ENCODE assay signal across 9 mouse cellular contexts in the genomic region with DNA sequence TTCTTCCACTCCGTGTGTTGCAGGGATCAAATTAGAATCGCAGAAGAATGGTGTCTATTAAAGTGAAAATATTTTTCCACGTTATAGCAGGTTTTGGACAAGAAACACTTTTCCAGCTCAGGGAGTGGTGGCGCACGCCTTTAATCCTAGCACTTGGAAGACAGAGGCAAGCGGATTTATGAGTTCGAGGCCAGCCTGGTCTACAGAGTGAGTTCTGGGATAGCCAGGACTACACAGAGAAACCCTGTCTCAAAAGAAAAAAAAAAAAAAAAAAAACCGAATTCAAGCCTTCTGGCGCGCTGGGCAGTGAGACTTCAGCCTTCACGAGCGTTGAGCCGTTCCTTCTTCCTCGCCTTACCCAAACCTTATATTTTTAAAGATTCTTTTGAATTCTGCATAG. TPM values are rescaled to one million over a fixed set of nuclear protein-coding genes. Genes with fewer than 3 reads are reported as not detected.
A peak's percentile ranks its signal among the peaks of the same experiment; 100 is the strongest.
DNase-seq lines count a peak whose midpoint lies in the region; ATAC-seq and TF ChIP-seq lines count a peak whose summit lies in the region.
"Had no signal": no experiment of that assay in that cellular context is flagged by ENCODE, and none has a peak within 500 bp of the region (broad histone marks: within the 10 kb centered on the region; RNA-seq: fewer than 3 reads in every experiment).

No protein-coding gene starts in this region.

- no peaks in the 10 kb centered on the region for H3K36me3 ChIP-seq in heart, embryonic 16.5 days (ENCODE audit: control insufficient read depth, insufficient read depth)
- no peaks in the 10 kb centered on the region for H3K36me3 ChIP-seq in heart, adult 2 months (ENCODE audit: control insufficient read depth, insufficient read depth, low read length)
- no peaks in the 10 kb centered on the region for H3K36me3 ChIP-seq in embryonic facial prominence, embryonic 10.5 days (replicated peaks)
- H3K36me3 ChIP-seq in intestine, postnatal 0 days (ENCODE audit: control insufficient read depth, insufficient read depth), result no peaks in the 10 kb centered on the region
- H3K36me3 ChIP-seq in neural tube, embryonic 12.5 days, result no peaks in the 10 kb centered on the region

- no peak for TF ChIP-seq POLR2A in heart, adult 2 months (IDR thresholded peaks at IDR 0.05; ENCODE audit: insufficient read depth, low read depth, low read length)

- no peak overlapping the region for H3K27ac ChIP-seq in heart, embryonic 16.5 days (ENCODE audit: low read length)
- H3K27ac ChIP-seq in heart, adult 2 months, result no peak overlapping the region
- no peak overlapping the region; the same call in 1 of the 2 replicates for H3K27ac ChIP-seq in embryonic facial prominence, embryonic 10.5 days (replicated peaks)
- no peak overlapping the region for H3K27ac ChIP-seq in intestine, postnatal 0 days (ENCODE audit: low read depth, low read length)
- no peak overlapping the region for H3K27ac ChIP-seq in neural tube, embryonic 12.5 days

- no peak for TF ChIP-seq EP300 in heart, adult 2 months (IDR thresholded peaks at IDR 0.05; ENCODE audit: insufficient read depth, low read depth, low read length)

- ATAC-seq in heart, embryonic 16.5 days (replicated peaks; ENCODE audit: extremely low read depth, insufficient read depth, low FRiP score), result no peak
- ATAC-seq in intestine, postnatal 0 days, result no peak
- no peak for ATAC-seq in neural tube, embryonic 12.5 days (ENCODE audit: low FRiP score, low read depth)
- ATAC-seq: Patski had no signal

- no peak for DNase-seq in heart, adult 2 months
- DNase-seq in embryonic facial prominence, embryonic 10.5 days (ENCODE audit: low spot score), result peak; percentile 67
- no peak for DNase-seq in cerebellum, postnatal 36 days
- no peak for DNase-seq in cerebellum, adult 9-10 months
- DNase-seq in ovary, postnatal 36 days (ENCODE audit: low spot score), result no peak

- peaks cover 7% of the 10 kb centered on the region for H3K4me1 ChIP-seq in heart, embryonic 16.5 days (ENCODE audit: control insufficient read depth, insufficient read depth, low read length)
- no peaks in the 10 kb centered on the region; the same call in 1 of the 2 replicates for H3K4me1 ChIP-seq in heart, adult 2 months (ENCODE audit: control insufficient read depth, insufficient read depth, low read length)
- H3K4me1 ChIP-seq in embryonic facial prominence, embryonic 10.5 days, result peaks cover 20% of the 10 kb centered on the region
- H3K4me1 ChIP-seq in intestine, postnatal 0 days (replicated peaks; ENCODE audit: control insufficient read depth, insufficient read depth, low read length), result peaks cover 5% of the 10 kb centered on the region; the same call in 1 of the 2 replicates
- no peaks in the 10 kb centered on the region for H3K4me1 ChIP-seq in neural tube, embryonic 12.5 days

- no peaks in the 10 kb centered on the region for H3K9me3 ChIP-seq in heart, embryonic 16.5 days (replicated peaks; ENCODE audit: control insufficient read depth, low read length)
- H3K9me3 ChIP-seq in embryonic facial prominence, embryonic 10.5 days, result no peaks in the 10 kb centered on the region
- H3K9me3 ChIP-seq in intestine, postnatal 0 days (ENCODE audit: control insufficient read depth), result no peaks in the 10 kb centered on the region
- H3K9me3 ChIP-seq in neural tube, embryonic 12.5 days, result no peaks in the 10 kb centered on the region

- H3K9ac ChIP-seq in heart, embryonic 16.5 days (ENCODE audit: low read length), result no peak overlapping the region
- no peak overlapping the region for H3K9ac ChIP-seq in heart, adult 2 months (ENCODE audit: low read depth, low read length)
- H3K9ac ChIP-seq in intestine, postnatal 0 days (ENCODE audit: low read depth, low read length), result no peak overlapping the region
- H3K9ac ChIP-seq in neural tube, embryonic 12.5 days, result no peak overlapping the region

- peak overlapping the region; percentile 77 for H3K4me2 ChIP-seq in heart, embryonic 16.5 days (ENCODE audit: low read depth, low read length)
- peak overlapping the region; percentile 87 for H3K4me2 ChIP-seq in intestine, postnatal 0 days (replicated peaks; ENCODE audit: low read depth)
- peak overlapping the region; percentile 55 for H3K4me2 ChIP-seq in neural tube, embryonic 12.5 days (replicated peaks)

- H3K4me3 ChIP-seq in heart, embryonic 16.5 days (ENCODE audit: low read length), result peak overlapping the region; percentile 62
- no peak overlapping the region; the same call in 1 of the 2 replicates for H3K4me3 ChIP-seq in heart, adult 2 months
- peak overlapping the region; percentile 78 for H3K4me3 ChIP-seq in embryonic facial prominence, embryonic 10.5 days
- peak overlapping the region; percentile 61 for H3K4me3 ChIP-seq in intestine, postnatal 0 days (ENCODE audit: low read depth, low read length)
- peak overlapping the region; percentile 26 for H3K4me3 ChIP-seq in neural tube, embryonic 12.5 days

- no peak for TF ChIP-seq CTCF in heart, adult 2 months (IDR thresholded peaks at IDR 0.05)
- no peak for TF ChIP-seq CTCF in intestine, postnatal 0 days (IDR thresholded peaks at IDR 0.05; ENCODE audit: low read depth)

- intact Hi-C loops in heart, adult 2 months (cut with DNase I), result no loop called here

- 30% methylated on average over 14 of the region's 14 CpGs for WGBS in heart, embryonic 16.5 days
- 69% methylated on average over 14 of the region's 14 CpGs for WGBS in heart, adult 2 months
- 6% methylated on average over 14 of the region's 14 CpGs for WGBS in embryonic facial prominence, embryonic 10.5 days
- 14% methylated on average over 14 of the region's 14 CpGs for WGBS in intestine, postnatal 0 days
- 9% methylated on average over 14 of the region's 14 CpGs for WGBS in neural tube, embryonic 12.5 days

- no peaks in the 10 kb centered on the region for H3K27me3 ChIP-seq in heart, embryonic 16.5 days (ENCODE audit: control insufficient read depth, insufficient read depth, low read length)
- no peaks in the 10 kb centered on the region for H3K27me3 ChIP-seq in heart, adult 2 months (ENCODE audit: control insufficient read depth, insufficient read depth, low read length)
- H3K27me3 ChIP-seq in embryonic facial prominence, embryonic 10.5 days (replicated peaks; ENCODE audit: low read depth, poor library complexity, severe bottlenecking), result 0 out of 2 replicates have a peak, but pooled peaks cover 4% of the 10 kb centered on the region
- H3K27me3 ChIP-seq in intestine, postnatal 0 days (replicated peaks; ENCODE audit: control insufficient read depth, insufficient read depth, low read length), result no peaks in the 10 kb centered on the region
- peaks cover 5% of the 10 kb centered on the region; the same call in 1 of the 2 replicates for H3K27me3 ChIP-seq in neural tube, embryonic 12.5 days (replicated peaks)
- H3K27me3 ChIP-seq: Patski had no signal

- no peaks in the 10 kb centered on the region for H3K79me2 ChIP-seq in heart, adult 2 months (replicated peaks; ENCODE audit: control insufficient read depth, insufficient read depth, low read length)

RNA-seq across cellular contexts. Expression of gene Elf2, which starts 17.2 kb away (rescaled TPM):
- polyA plus RNA-seq in heart, embryonic 16.5 days (2015; fragmentation: Nextera tagmentation; extraction: Ambion mirVana), result 53.4 and 61.9 TPM in 2 replicates
- total RNA-seq in heart, adult 2 months (2021), result 10 to 100 TPM; 55.7 to 56.9 TPM
- polyA plus RNA-seq in heart, adult 2 months (2012; rRNA removed), result 25.6 and 38.1 TPM in 2 replicates
- 42.0 and 49.2 TPM in 2 replicates for polyA plus RNA-seq in embryonic facial prominence, embryonic 10.5 days (2016; fragmentation: Nextera tagmentation; extraction: Ambion mirVana)
- polyA plus RNA-seq in intestine, postnatal 0 days (2015; fragmentation: Nextera tagmentation; extraction: Ambion mirVana), result 38.6 and 40.7 TPM in 2 replicates
- polyA plus RNA-seq in neural tube, embryonic 12.5 days (2016; fragmentation: Nextera tagmentation; extraction: Ambion mirVana), result 41.2 and 57.2 TPM in 2 replicates

RNA-seq across cellular contexts. Expression of gene Mgarp, which starts 38.9 kb away (rescaled TPM):
- polyA plus RNA-seq in heart, embryonic 16.5 days (2015; fragmentation: Nextera tagmentation; extraction: Ambion mirVana), result 10.2 and 10.7 TPM in 2 replicates
- under 1 TPM in 1 of 2 experiments, not detected in 1; 0.70 TPM for total RNA-seq in heart, adult 2 months (2021)
- polyA plus RNA-seq in heart, adult 2 months (2012; rRNA removed), result 0.12 and 0.41 TPM in 2 replicates
- 8.0 and 8.7 TPM in 2 replicates for polyA plus RNA-seq in embryonic facial prominence, embryonic 10.5 days (2016; fragmentation: Nextera tagmentation; extraction: Ambion mirVana)
- 0.41 and 0.59 TPM in 2 replicates for polyA plus RNA-seq in intestine, postnatal 0 days (2015; fragmentation: Nextera tagmentation; extraction: Ambion mirVana)
- 2.4 and 2.5 TPM in 2 replicates for polyA plus RNA-seq in neural tube, embryonic 12.5 days (2016; fragmentation: Nextera tagmentation; extraction: Ambion mirVana)

RNA-seq across cellular contexts. Expression of gene Ndufc1, which starts 51.2 kb away (rescaled TPM):
- 1,483 and 1,554 TPM in 2 replicates for polyA plus RNA-seq in heart, embryonic 16.5 days (2015; fragmentation: Nextera tagmentation; extraction: Ambion mirVana)
- total RNA-seq in heart, adult 2 months (2021), result 1,000 to 10,000 TPM; 1,555 to 1,819 TPM
- polyA plus RNA-seq in heart, adult 2 months (2012; rRNA removed), result 526 and 770 TPM in 2 replicates
- 646 and 663 TPM in 2 replicates for polyA plus RNA-seq in embryonic facial prominence, embryonic 10.5 days (2016; fragmentation: Nextera tagmentation; extraction: Ambion mirVana)
- 1,384 and 1,395 TPM in 2 replicates for polyA plus RNA-seq in intestine, postnatal 0 days (2015; fragmentation: Nextera tagmentation; extraction: Ambion mirVana)
- 723 and 776 TPM in 2 replicates for polyA plus RNA-seq in neural tube, embryonic 12.5 days (2016; fragmentation: Nextera tagmentation; extraction: Ambion mirVana)

RNA-seq across cellular contexts. Expression of gene Naa15, which starts 57.3 kb away (rescaled TPM):
- 29.9 and 32.7 TPM in 2 replicates for polyA plus RNA-seq in heart, embryonic 16.5 days (2015; fragmentation: Nextera tagmentation; extraction: Ambion mirVana)
- total RNA-seq in heart, adult 2 months (2021), result 10 to 100 TPM; 45.9 to 55.0 TPM
- 4.9 and 10.8 TPM in 2 replicates for polyA plus RNA-seq in heart, adult 2 months (2012; rRNA removed)
- 68.2 and 69.9 TPM in 2 replicates for polyA plus RNA-seq in embryonic facial prominence, embryonic 10.5 days (2016; fragmentation: Nextera tagmentation; extraction: Ambion mirVana)
- polyA plus RNA-seq in intestine, postnatal 0 days (2015; fragmentation: Nextera tagmentation; extraction: Ambion mirVana), result 14.4 and 16.3 TPM in 2 replicates
- polyA plus RNA-seq in neural tube, embryonic 12.5 days (2016; fragmentation: Nextera tagmentation; extraction: Ambion mirVana), result 57.4 and 65.9 TPM in 2 replicates
